Mouse (Mus musculus): ENCODE measurements at regions not wholly inside any gene's neighbourhood (a gene's known extent, or its start where the extent isn't known, plus 50 kb on each side); places are given as distances from the start of the nearest gene placed in this dataset.

DNA sequence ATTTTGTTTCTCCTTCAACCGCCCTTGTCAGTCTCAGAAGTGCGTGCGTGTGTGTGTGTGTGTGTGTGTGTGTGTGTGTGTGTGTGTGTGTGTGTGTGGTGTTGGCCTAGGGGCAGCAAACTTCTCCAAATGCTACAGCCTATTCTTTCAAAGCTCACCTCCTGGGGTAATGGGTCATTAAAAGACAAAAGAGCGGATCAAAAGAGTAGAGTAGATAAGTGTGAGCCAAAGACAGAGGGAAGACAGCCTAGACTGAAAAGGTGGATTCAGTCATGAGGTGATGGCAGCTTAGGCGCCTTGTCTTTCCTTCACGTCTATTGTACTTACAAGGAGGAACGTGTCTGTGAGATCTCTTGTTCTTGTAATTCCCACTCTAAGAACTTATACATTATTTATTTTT lies 199.6 kb upstream of the Sash1 start:
- no peak for DNase-seq (ENCODE audit: low spot score in 2 of 2)

GRCm38 (mm10) chr10:9074916-9075315 lies 189.0 kb upstream of the Sash1 start:
- DNase-seq (ENCODE audit: low spot score in 2 of 2): no peak

GRCm38 (mm10) chr10:9071630-9072029 lies 185.8 kb upstream of the Sash1 start:
- no peak for DNase-seq (ENCODE audit: low spot score in 2 of 2)

GRCm38 (mm10) chr10:9069608-9070190 lies 183.8 kb upstream of the Sash1 start:
- no peak for DNase-seq (ENCODE audit: low spot score in 2 of 2)

DNA sequence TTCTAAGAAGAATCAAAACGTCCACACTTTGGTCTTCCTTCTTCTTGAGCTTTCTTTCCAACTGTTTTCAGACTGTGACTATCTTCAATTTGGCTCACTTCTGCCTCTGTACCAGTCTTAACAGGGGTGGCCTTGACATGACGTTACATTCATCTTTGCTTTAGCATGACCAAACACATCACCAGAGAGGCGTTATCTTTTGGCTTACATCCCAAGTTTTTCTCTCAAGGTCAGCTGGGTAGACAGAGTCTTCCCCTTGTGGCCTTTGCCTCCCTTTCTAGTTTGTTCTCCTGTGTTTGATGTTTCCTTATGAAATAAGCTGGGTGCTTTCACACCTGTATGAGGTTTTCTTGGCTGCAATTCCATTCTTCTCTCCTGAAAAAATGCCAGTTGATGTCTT lies 180.7 kb upstream of the Sash1 start:
- no peak for DNase-seq (ENCODE audit: low spot score in 2 of 2)

GRCm38 (mm10) chr10:9061979-9062378 lies 176.1 kb upstream of the Sash1 start:
- DNase-seq (ENCODE audit: low spot score in 2 of 2): no peak

GRCm38 (mm10) chr10:9055274-9055673 lies 169.4 kb upstream of the Sash1 start:
- no peak for DNase-seq (ENCODE audit: low spot score in 2 of 2)

- no peak for DNase-seq (ENCODE audit: low spot score in 2 of 2)
Measured at GRCm38 (mm10) chr10:9053371-9053770, 167.5 kb upstream of the Sash1 start.

- no peak for DNase-seq (ENCODE audit: low spot score in 2 of 2)
Measured at GRCm38 (mm10) chr10:9047341-9047740, 161.5 kb upstream of the Sash1 start.

DNA sequence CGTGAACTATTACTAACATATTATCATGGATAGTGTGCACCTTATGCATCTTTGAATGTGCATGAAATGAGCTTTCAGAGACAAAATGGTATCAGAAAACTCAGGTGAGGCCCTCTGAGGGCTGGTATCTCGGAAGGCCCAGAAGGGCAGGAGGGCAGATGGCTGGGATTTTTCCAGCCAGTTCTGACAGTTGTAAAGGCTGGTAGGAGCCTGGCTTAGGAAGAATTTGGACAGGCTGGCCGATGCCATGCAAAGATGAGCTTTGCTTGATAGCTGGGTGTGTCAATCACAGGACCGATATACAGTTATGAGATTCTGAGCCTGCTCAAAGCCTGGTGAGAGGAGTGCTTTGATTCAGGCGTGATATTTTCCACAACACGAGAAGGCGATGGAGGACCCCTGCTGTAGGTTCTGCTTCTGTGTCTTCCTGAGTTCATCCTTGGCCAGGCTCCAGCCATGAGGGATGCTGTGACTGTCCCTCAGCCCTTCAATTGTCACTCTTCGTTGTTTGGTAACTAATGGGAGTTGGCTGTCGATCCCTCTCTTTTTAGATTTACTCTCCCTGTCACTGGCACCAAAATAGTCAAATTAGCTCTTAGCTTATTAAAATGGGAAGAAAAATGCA lies 159.0 kb upstream of the Sash1 start:
- no peak for DNase-seq (ENCODE audit: low spot score in 2 of 2)

DNA sequence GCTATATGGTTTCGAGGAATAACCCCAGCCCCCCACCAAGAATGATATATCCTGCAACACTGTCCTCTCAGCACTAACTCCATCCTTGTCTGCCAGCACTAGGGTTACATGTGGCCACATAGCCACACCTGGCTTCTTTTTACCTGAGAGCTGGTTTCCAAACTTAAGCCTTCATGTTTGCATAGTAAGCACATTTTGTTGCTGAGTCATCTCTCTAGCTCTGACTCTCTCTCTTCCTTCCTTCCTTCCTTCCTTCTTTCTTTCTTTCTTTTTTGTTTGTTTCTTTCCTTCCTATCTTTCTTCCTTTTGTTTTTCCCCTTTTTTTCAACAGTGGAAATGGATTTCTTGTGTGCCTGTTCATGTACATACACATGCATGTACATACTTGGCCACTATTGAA lies 157.6 kb upstream of the Sash1 start:
- DNase-seq (ENCODE audit: low spot score in 2 of 2): no peak

DNA sequence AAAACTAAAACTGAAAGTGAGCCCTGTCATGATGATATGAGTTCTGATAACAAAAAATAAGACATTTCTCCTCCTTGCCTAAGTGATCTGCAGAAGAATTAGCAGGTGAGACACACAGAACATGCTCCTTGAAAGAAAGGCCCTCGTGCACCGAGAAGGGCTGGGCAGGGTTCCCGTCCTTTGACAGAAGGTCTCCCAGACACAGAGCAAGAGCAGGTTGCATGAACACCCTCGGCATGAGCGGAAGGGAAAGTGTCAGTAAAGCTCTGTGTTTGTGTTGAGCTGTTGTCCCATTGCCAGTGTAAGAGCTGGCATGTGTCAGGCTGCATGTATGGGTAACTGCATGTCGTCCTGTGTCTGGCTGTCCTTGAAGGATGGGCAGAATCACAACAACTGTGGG lies 144.6 kb upstream of the Sash1 start:
- DNase-seq (ENCODE audit: low spot score in 2 of 2): no peak

DNA sequence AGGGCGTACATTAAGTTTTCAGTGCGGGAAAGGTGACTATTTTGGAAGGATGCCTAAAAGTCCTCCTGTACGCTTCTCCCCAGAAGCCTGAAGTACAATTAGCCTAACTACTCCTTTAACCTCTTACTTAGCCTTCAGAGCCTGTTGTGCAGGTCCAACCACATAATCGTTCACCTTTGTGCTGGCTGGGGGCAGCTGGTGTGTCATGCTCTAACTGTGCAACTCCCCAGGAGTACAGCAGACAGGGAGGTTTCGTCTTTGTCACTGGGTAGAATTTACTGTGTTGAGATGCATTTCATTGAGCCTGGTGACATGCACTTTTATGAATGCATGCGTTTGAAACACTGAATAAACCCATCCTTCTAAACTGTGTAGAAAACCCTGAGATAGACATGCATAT lies 143.6 kb upstream of the Sash1 start:
- DNase-seq (ENCODE audit: low spot score in 2 of 2): no peak

- DNase-seq (ENCODE audit: low spot score in 2 of 2): peak; percentile 6 to 32
Measured at GRCm38 (mm10) chr10:9027070-9027807, 141.4 kb upstream of the Sash1 start.

DNA sequence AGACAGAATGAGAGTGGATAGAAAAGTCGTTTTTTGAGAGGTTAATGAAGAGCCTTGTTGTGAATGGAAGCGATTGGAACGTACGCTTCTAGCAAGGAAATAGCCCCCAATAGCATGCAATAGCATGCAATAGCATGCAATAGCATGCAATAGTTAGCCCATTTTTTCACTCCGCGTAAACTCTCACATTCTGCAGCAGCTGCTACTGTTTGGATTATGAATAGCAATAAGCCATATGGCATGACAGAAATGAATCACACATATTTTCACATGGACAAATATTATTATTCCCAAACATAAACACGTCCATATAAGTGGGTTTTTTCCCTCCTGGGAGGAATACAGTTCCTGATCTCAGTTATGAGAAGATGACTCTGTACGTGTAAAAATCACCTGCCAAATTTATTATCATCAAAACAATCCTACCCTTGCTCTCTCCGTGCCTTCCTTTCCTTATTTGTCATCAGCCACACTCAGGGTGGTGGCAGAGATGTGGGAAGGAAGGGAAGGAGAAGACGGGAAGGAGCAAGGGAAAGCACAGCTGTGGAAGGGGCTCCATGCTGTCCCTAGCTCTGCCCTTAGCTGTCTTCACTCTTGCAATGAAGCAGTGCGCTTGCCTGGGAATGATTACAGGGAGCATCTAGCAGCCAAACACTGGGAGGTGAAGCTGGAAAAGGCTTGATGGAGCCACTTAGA lies 129.1 kb upstream of the Sash1 start:
- no peak for DNase-seq (ENCODE audit: low spot score in 2 of 2)

DNA sequence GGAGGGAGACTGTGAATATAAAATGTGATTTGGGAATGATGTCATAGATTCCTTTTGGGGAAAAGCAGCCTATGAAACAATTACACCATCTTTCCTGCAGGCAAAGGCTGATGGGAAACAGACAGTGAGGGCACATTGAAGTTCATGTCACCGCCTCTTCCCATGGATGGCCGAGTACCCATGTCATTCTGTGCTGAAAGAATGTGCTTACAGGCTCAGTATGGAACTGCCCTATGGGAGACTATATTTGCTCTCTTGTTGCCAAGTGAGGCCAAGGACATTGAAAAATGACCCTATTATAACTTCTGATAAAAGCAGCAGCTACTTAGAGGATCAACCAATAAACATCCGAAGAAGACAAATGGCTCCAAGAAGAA lies 127.7 kb upstream of the Sash1 start:
- DNase-seq (ENCODE audit: low spot score in 2 of 2): no peak

GRCm38 (mm10) chr10:9012829-9013548 lies 127.1 kb upstream of the Sash1 start:
- peak; percentile 20 to 46 for DNase-seq (ENCODE audit: low spot score in 2 of 2)

DNA sequence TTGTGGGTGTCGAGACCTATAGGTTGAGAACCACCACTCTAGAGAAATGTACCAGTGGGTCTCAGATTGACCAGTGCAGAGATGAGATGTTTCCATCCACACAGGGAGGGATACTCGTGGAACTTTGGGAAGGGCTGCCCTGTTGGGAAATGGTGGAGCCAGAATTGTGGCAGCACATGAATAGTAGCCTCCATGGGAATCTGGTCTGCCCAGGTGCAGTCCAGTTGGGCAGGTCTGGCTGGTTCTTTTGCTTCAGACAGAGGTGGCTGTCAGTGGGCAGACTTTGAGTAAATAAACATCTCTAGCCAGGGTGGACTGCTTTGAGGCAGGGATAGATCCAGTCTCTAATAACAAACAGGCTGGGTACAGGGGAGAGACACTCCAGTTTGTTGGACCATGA lies 126.0 kb upstream of the Sash1 start:
- DNase-seq (ENCODE audit: low spot score in 2 of 2): no peak

GRCm38 (mm10) chr10:9010191-9010590 lies 124.3 kb upstream of the Sash1 start:
- DNase-seq (ENCODE audit: low spot score in 2 of 2): no peak

GRCm38 (mm10) chr10:9005140-9005909 lies 119.5 kb upstream of the Sash1 start:
- DNase-seq (ENCODE audit: low spot score in 2 of 2): no peak

GRCm38 (mm10) chr10:9002261-9002660 lies 116.4 kb upstream of the Sash1 start:
- no peak for DNase-seq (ENCODE audit: low spot score in 2 of 2)
